Mouse (Mus musculus): ENCODE data around the gene Dbndd1. TPM values are rescaled to one million over a fixed set of nuclear protein-coding genes. Genes with fewer than 3 reads are reported as not detected.

Dbndd1 gene
- polyA plus RNA-seq, 1 experiment from 2014 or later, result 55.5 TPM

GRCm38 (mm10) chr8:123514136-123514535 lies 1.1 kb downstream of the Dbndd1 start:
- Histone ChIP-seq H3K4me2 (replicated peaks) (peak overlapping the region; percentile 80), H3K4me1 (peaks cover 32% of the 10 kb centered on the region), H3K27ac (peak overlapping the region; percentile 87; the same call in 1 of the 2 replicates), H3K9me3 (no peaks in the 10 kb centered on the region), H3K36me3 (peaks cover 9% of the 10 kb centered on the region), H3K9ac (peak overlapping the region; percentile 89), H3K4me3 (peak overlapping the region; percentile 72), H3K27me3 (replicated peaks) (0 out of 2 replicates have a peak, but pooled peaks cover 6% of the 10 kb centered on the region)
- no peak for ATAC-seq (ENCODE audit: low FRiP score, low read depth)
- 3% methylated on average over 9 of the region's 9 CpGs for WGBS

GRCm38 (mm10) chr8:123510819-123511218 lies 4.4 kb downstream of the Dbndd1 start:
- WGBS, result 86% methylated on average over 5 of the region's 5 CpGs
- Histone ChIP-seq H3K27me3 (replicated peaks) (0 out of 2 replicates have a peak, but pooled peaks cover 6% of the 10 kb centered on the region), H3K36me3 (peaks cover 42% of the 10 kb centered on the region), H3K4me1 (peaks cover 25% of the 10 kb centered on the region; the same call in 1 of the 2 replicates), H3K27ac (no peak overlapping the region), H3K4me3 (no peak overlapping the region), H3K4me2 (replicated peaks) (no peak overlapping the region), H3K9ac (no peak overlapping the region), H3K9me3 (no peaks in the 10 kb centered on the region)
- ATAC-seq (ENCODE audit: low FRiP score, low read depth), result no peak

GRCm38 (mm10) chr8:123507153-123507552 lies 8.1 kb downstream of the Dbndd1 start:
- Histone ChIP-seq H3K9me3 (peaks cover 4% of the 10 kb centered on the region; the same call in 1 of the 2 replicates), H3K4me2 (replicated peaks) (no peak overlapping the region), H3K9ac (no peak overlapping the region), H3K36me3 (peaks cover 78% of the 10 kb centered on the region), H3K4me3 (no peak overlapping the region), H3K27me3 (replicated peaks) (no peaks in the 10 kb centered on the region), H3K4me1 (no peaks in the 10 kb centered on the region), H3K27ac (no peak overlapping the region)
- 92% methylated on average over 5 of the region's 5 CpGs for WGBS
- ATAC-seq (ENCODE audit: low FRiP score, low read depth), result no peak

- Histone ChIP-seq H3K9ac (no peak overlapping the region), H3K27me3 (replicated peaks) (no peaks in the 10 kb centered on the region), H3K36me3 (peaks cover 92% of the 10 kb centered on the region), H3K4me2 (replicated peaks) (no peak overlapping the region), H3K27ac (no peak overlapping the region), H3K4me3 (no peak overlapping the region), H3K4me1 (no peaks in the 10 kb centered on the region), H3K9me3 (peaks cover 4% of the 10 kb centered on the region; the same call in 1 of the 2 replicates)
- WGBS, result 86% methylated on average over 9 of the region's 9 CpGs
- ATAC-seq (ENCODE audit: low FRiP score, low read depth), result no peak
Measured at GRCm38 (mm10) chr8:123505695-123506094, 9.6 kb downstream of the Dbndd1 start.

GRCm38 (mm10) chr8:123505267-123505666 lies 10.0 kb downstream of the Dbndd1 start:
- Histone ChIP-seq H3K4me3 (no peak overlapping the region), H3K9me3 (peaks cover 4% of the 10 kb centered on the region; the same call in 1 of the 2 replicates), H3K4me2 (replicated peaks) (no peak overlapping the region), H3K4me1 (no peaks in the 10 kb centered on the region), H3K9ac (no peak overlapping the region), H3K27ac (no peak overlapping the region), H3K36me3 (peaks cover 95% of the 10 kb centered on the region), H3K27me3 (replicated peaks) (no peaks in the 10 kb centered on the region)
- WGBS, result 87% methylated on average over 4 of the region's 4 CpGs
- ATAC-seq (ENCODE audit: low FRiP score, low read depth), result no peak

- Histone ChIP-seq H3K4me1 (no peaks in the 10 kb centered on the region), H3K9me3 (peaks cover 4% of the 10 kb centered on the region; the same call in 1 of the 2 replicates), H3K27ac (no peak overlapping the region), H3K4me3 (no peak overlapping the region), H3K27me3 (replicated peaks) (no peaks in the 10 kb centered on the region), H3K36me3 (peaks cover 98% of the 10 kb centered on the region), H3K9ac (no peak overlapping the region), H3K4me2 (replicated peaks) (no peak overlapping the region)
- 91% methylated on average over 9 of the region's 9 CpGs for WGBS
- no peak for ATAC-seq (ENCODE audit: low FRiP score, low read depth)
Measured at GRCm38 (mm10) chr8:123504591-123505195, 10.6 kb downstream of the Dbndd1 start.

- Histone ChIP-seq H3K36me3 (peaks cover 98% of the 10 kb centered on the region), H3K9ac (no peak overlapping the region), H3K27ac (no peak overlapping the region), H3K9me3 (peaks cover 4% of the 10 kb centered on the region; the same call in 1 of the 2 replicates), H3K4me3 (no peak overlapping the region), H3K27me3 (replicated peaks) (no peaks in the 10 kb centered on the region), H3K4me2 (replicated peaks) (no peak overlapping the region), H3K4me1 (no peaks in the 10 kb centered on the region)
- ATAC-seq (ENCODE audit: low FRiP score, low read depth), result no peak
- over 99% methylated on average over 6 of the region's 6 CpGs for WGBS
Measured at GRCm38 (mm10) chr8:123503801-123504467, 11.3 kb downstream of the Dbndd1 start.

- H3K27ac ChIP-seq, result no peak overlapping the region
- H3K4me1 ChIP-seq, result no peaks in the 10 kb centered on the region
- H3K4me2 ChIP-seq (replicated peaks), result no peak overlapping the region
- 96% methylated on average over 5 of the region's 5 CpGs for WGBS
- no peaks in the 10 kb centered on the region for H3K27me3 ChIP-seq (replicated peaks)
- peaks cover 94% of the 10 kb centered on the region for H3K36me3 ChIP-seq
- H3K4me3 ChIP-seq, result no peak overlapping the region
- H3K9ac ChIP-seq, result no peak overlapping the region
- no peak for ATAC-seq (ENCODE audit: low FRiP score, low read depth)
- H3K9me3 ChIP-seq, result peaks cover 4% of the 10 kb centered on the region; the same call in 1 of the 2 replicates
Measured at GRCm38 (mm10) chr8:123502192-123502591, 13.1 kb downstream of the Dbndd1 start.

GRCm38 (mm10) chr8:123499556-123499955 lies 15.7 kb downstream of the Dbndd1 start:
- H3K27me3 ChIP-seq (replicated peaks), result no peaks in the 10 kb centered on the region
- no peak for ATAC-seq (ENCODE audit: low FRiP score, low read depth)
- 94% methylated on average over 11 of the region's 11 CpGs for WGBS
- no peak overlapping the region for H3K4me2 ChIP-seq (replicated peaks)
- no peak overlapping the region for H3K4me3 ChIP-seq
- no peaks in the 10 kb centered on the region for H3K4me1 ChIP-seq
- H3K27ac ChIP-seq, result no peak overlapping the region
- no peak overlapping the region for H3K9ac ChIP-seq
- peaks cover 95% of the 10 kb centered on the region for H3K36me3 ChIP-seq
- H3K9me3 ChIP-seq, result peaks cover 4% of the 10 kb centered on the region; the same call in 1 of the 2 replicates

- Histone ChIP-seq H3K9ac (no peak overlapping the region), H3K4me3 (no peak overlapping the region), H3K27ac (no peak overlapping the region), H3K4me1 (no peaks in the 10 kb centered on the region), H3K4me2 (replicated peaks) (no peak overlapping the region), H3K27me3 (replicated peaks) (no peaks in the 10 kb centered on the region), H3K36me3 (peaks cover 95% of the 10 kb centered on the region), H3K9me3 (peaks cover 4% of the 10 kb centered on the region; the same call in 1 of the 2 replicates)
- 91% methylated on average over 11 of the region's 11 CpGs for WGBS
- no peak for ATAC-seq (ENCODE audit: low FRiP score, low read depth)
Measured at GRCm38 (mm10) chr8:123498963-123499362, 16.3 kb downstream of the Dbndd1 start.

- H3K27me3 ChIP-seq (replicated peaks), result no peaks in the 10 kb centered on the region
- ATAC-seq (ENCODE audit: low FRiP score, low read depth), result no peak
- H3K9ac ChIP-seq, result no peak overlapping the region
- no peak overlapping the region for H3K4me3 ChIP-seq
- no peaks in the 10 kb centered on the region for H3K4me1 ChIP-seq
- H3K4me2 ChIP-seq (replicated peaks), result no peak overlapping the region
- 86% methylated on average over 4 of the region's 4 CpGs for WGBS
- no peak overlapping the region for H3K27ac ChIP-seq
- H3K36me3 ChIP-seq, result peaks cover 95% of the 10 kb centered on the region
- H3K9me3 ChIP-seq, result no peaks in the 10 kb centered on the region
Measured at GRCm38 (mm10) chr8:123497699-123498098, 17.6 kb downstream of the Dbndd1 start.

GRCm38 (mm10) chr8:123492898-123493297 lies 22.4 kb downstream of the Dbndd1 start:
- ATAC-seq (ENCODE audit: low FRiP score, low read depth), result no peak
- no peak overlapping the region for H3K27ac ChIP-seq
- WGBS, result 94% methylated on average over 9 of the region's 9 CpGs
- no peaks in the 10 kb centered on the region for H3K27me3 ChIP-seq (replicated peaks)
- H3K9ac ChIP-seq, result no peak overlapping the region
- H3K9me3 ChIP-seq, result no peaks in the 10 kb centered on the region
- no peak overlapping the region for H3K4me3 ChIP-seq
- H3K36me3 ChIP-seq, result peaks cover 94% of the 10 kb centered on the region
- no peaks in the 10 kb centered on the region for H3K4me1 ChIP-seq
- H3K4me2 ChIP-seq (replicated peaks), result no peak overlapping the region
